Mouse (Mus musculus) cerebellum, adult (tissue): ENCODE measurements around the gene Ins1.

Experiments
- ATAC-seq: cut with Nextera tagmentation; 2 replicates; pipeline ENCODE4 v1.9.2; 2017; ENCODE audit warnings: mild to moderate bottlenecking, moderate library complexity, mixed read lengths; ENCODE audit not compliant: insufficient number of reproducible peaks, low FRiP score, low TSS enrichment

Ins1 gene

GRCm38 (mm10) chr19:52263997-52264396 lies at the start of gene Ins1:
Gene Ins1, plus strand, starts transcription at chr19:52264297.
- ATAC-seq: no peak
